Mouse (Mus musculus): Measurements from ENCODE around the gene Pus1. TPM values are rescaled to one million over a fixed set of nuclear protein-coding genes. Genes with fewer than 3 reads are reported as not detected.

The Pus1 gene
- 63.4 and 140 TPM in 2 replicates for polyA plus RNA-seq (2012; ENCODE audit: low replicate concordance)

DNA sequence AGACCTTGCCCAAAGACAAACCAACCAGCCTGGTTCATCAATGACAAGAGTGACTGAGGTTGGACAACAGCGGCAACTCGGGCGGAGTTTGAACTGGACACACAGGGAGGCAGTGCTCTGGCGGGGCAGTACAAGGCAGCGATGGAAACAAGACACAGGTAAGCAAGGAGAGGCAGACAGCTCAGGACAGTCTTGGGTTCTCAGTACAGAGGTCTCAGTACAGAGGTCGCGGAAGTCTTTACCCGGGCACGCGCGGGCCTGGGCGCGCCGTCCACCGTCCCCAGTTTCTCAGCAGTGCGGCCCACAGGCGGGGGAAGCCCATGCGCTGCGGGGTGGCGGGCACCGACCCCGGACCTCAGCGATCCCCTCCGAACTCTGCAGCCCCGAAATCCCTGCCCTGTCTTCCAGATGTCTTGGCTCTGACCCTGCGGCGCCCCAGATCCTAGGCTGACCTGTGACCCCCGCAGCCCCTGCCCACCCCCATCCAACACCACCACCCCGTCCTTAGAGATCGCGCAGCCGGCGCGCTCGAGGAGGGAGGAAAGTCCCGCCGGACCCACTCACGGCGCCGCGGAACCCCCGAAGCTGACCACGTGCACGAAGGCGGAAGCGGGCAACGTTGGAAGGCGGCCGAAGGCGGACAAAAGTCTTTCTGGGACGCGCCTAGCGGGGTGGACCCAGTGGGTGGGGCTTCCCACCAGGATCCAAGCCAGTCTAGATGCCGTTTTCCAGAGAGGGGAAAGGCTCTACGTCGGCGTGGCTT is at the start of gene Pus1:
Gene Pus1 (minus strand): TSS at position 662 of the 763 bp plus-strand sequence.

DNA sequence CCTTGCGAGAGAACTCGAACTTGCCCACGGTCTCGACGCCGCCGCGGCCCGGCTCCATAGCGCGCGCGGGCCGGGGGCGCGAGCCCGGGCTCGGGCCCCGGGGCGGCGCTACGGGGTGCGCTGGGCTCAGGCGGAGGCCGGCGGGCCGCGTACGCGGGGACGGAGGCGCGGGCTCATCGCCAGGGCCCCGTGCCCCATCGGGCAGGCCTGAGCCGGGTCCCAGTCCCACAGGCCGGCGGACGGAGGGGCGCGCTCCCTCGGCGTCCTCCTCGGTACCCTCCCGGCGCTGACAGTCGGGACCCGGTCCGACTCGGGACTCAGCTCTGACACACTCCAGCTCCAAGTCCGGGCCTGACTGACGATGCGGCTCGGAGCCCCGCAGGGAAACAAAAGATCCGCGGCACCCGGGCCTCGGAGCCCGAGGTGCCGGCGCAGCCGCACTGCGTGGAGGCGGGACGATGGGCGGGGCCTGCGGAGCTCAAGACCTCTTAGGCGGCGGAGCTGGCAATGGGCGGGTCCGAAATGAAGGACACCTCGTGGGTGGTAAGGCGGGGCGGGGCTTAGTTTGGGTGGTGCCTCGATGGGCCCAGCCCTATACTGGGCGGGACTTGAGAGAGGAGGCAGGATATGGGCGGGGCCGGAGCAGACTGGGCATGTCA is 29.3 kb upstream of the Pus1 start, which contains the start of gene Ulk1:
Gene Ulk1 (minus strand): TSS at position 431 of the 659 bp plus-strand sequence.

DNA sequence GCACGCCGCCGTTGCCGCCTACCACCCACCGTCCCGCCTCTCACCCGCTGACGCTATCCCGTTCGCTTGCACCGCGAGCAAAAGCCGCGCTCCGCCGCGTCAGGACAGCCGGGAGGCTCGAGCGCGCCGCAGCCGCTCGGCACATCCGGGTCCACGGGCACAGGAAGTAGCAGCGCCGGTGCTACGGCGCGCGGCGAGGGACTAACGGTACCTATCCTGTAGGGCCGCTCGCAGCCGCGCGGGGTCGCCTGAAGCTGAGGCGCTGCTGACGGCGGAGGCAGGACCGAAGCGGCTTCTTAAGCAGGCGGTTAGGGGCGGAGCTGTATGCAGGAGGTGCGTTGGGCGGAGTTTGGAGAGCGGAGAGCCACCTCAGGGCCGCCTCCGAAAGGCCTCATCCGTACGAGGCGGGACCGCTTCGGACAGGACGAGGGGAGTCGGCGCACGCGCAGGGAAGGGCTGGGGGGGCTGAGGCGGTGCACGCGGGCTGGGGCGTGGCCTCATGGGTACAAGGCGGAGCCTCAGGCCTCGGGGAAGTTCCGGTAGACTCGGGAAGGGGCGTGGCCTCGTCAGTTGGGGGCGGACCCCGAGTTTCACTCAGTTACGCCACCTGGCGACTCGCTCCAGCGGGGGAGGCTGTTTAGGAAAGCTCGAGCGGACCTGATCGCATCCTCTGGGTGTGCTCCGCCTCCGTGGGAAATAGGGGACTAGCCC is 9.9 kb downstream of the Pus1 start, which contains the start of gene Ep400:
Gene Ep400 (minus strand): TSS at position 270 of the 711 bp plus-strand sequence.

Other genes starting within 250 kb of the Pus1 start
- 0.18 TPM in 1 of 2 replicates, not detected in the other for gene Galnt9, start 236.3 kb downstream of the Pus1 start, polyA plus RNA-seq (2012; ENCODE audit: low replicate concordance)
- 94.6 and 145 TPM in 2 replicates for gene Noc4l, start 127.2 kb downstream of the Pus1 start, polyA plus RNA-seq (2012; ENCODE audit: low replicate concordance)
- gene Ddx51, start 127.2 kb downstream of the Pus1 start, polyA plus RNA-seq (2012; ENCODE audit: low replicate concordance) = 10.4 and 28.5 TPM in 2 replicates
- 81.5 and 137 TPM in 2 replicates for gene Ep400, start 9.9 kb downstream of the Pus1 start, polyA plus RNA-seq (2012; ENCODE audit: low replicate concordance)
- gene Ulk1, start 29.4 kb upstream of the Pus1 start, polyA plus RNA-seq (2012; ENCODE audit: low replicate concordance) = 204 and 273 TPM in 2 replicates
- gene Hscb, start 59.1 kb upstream of the Pus1 start, polyA plus RNA-seq (2012; ENCODE audit: low replicate concordance) = 11.1 and 12.4 TPM in 2 replicates
- gene Chek2, start 59.3 kb upstream of the Pus1 start, polyA plus RNA-seq (2012; ENCODE audit: low replicate concordance) = 0.98 and 4.6 TPM in 2 replicates
- 5.1 and 5.2 TPM in 2 replicates for gene Ttc28, start 99.1 kb upstream of the Pus1 start, polyA plus RNA-seq (2012; ENCODE audit: low replicate concordance)